Mouse (Mus musculus) midbrain, embryonic 16.5 days (tissue): ENCODE results near the gene Tbx15. TPM values are rescaled to one million over a fixed set of nuclear protein-coding genes. Genes with fewer than 3 reads are reported as not detected.
A peak's percentile ranks its signal among the peaks of the same experiment; 100 is the strongest.

ENCODE experiments used
- ATAC-seq: fragments of 200-750 bp; cut with Nextera tagmentation; 2 replicates; pipeline ENCODE4 v1.8.0; 2017; ENCODE audit warnings: moderate TSS enrichment
- H3K27ac ChIP-seq: fragments of 300-500 bp; sonication (generic); 2 replicates; pipeline ENCODE4 v1.5.1; 2014; ENCODE audit warnings: mild to moderate bottlenecking, low read length, mixed read lengths
- H3K27me3 ChIP-seq: fragments of 300-500 bp; sonication (generic); 2 replicates; pipeline ENCODE4 v1.6.1; 2014; ENCODE audit warnings: low read depth, low read length, mixed read lengths; ENCODE audit not compliant: control insufficient read depth, insufficient read depth
- H3K36me3 ChIP-seq: fragments of 300-500 bp; sonication (generic); 2 replicates; pipeline ENCODE4 v1.6.1; 2014; ENCODE audit warnings: mild to moderate bottlenecking, low read length, moderate library complexity, mixed read lengths; ENCODE audit not compliant: control insufficient read depth, insufficient read depth
- H3K4me1 ChIP-seq: fragments of 300-500 bp; sonication (generic); 2 replicates; pipeline ENCODE4 v1.6.1; 2014; ENCODE audit warnings: mild to moderate bottlenecking, low read length, mixed read lengths; ENCODE audit not compliant: control insufficient read depth, insufficient read depth
- H3K4me2 ChIP-seq: fragments of 300-500 bp; sonication (generic); 2 replicates; pipeline ENCODE4 v1.6.1; 2014; ENCODE audit warnings: mild to moderate bottlenecking, low read length, mixed read lengths
- H3K4me3 ChIP-seq: fragments of 300-500 bp; sonication (generic); 2 replicates; pipeline ENCODE4 v1.5.1; 2014; ENCODE audit warnings: low read depth, mild to moderate bottlenecking, low read length, moderate library complexity, mixed read lengths
- H3K9ac ChIP-seq: fragments of 300-500 bp; sonication (generic); 2 replicates; pipeline ENCODE4 v1.6.1; 2014; ENCODE audit warnings: low read depth, low read length, mixed read lengths
- H3K9me3 ChIP-seq: fragments of 300-500 bp; sonication (generic); replicated peaks from 2 replicates; pipeline ENCODE4 v1.6.1; 2014; ENCODE audit warnings: mild to moderate bottlenecking, low read length, mixed read lengths; ENCODE audit not compliant: control insufficient read depth, poor library complexity, severe bottlenecking
- WGBS: fragments of 180-500 bp; shearing (Covaris S2); extraction: QIAGEN DNeasy Blood & Tissue Kit; methylation state at CpG from one replicate; pipeline ENCODE4 v1.1.7; 2014; 5-methylcytosine and 5-hydroxymethylcytosine counted together
- polyA plus RNA-seq: library from polyadenylated mRNA; unstranded; fragments of >200 nt; fragmentation: Nextera tagmentation; extraction: Ambion mirVana; gene quantifications from 2 replicates; pipeline ENCODE4 v1.2.1, GENCODE M21; 2015

The Tbx15 gene
- polyA plus RNA-seq, result 0.45 and 0.68 TPM in 2 replicates

- Histone ChIP-seq H3K4me2 (no peak within 1 kb of the TSS), H3K4me1 (no peaks in the 10 kb centered on the region), H3K36me3 (no peaks in the 10 kb centered on the region), H3K9me3 (no peaks in the 10 kb centered on the region), H3K4me3 (no peak within 1 kb of the TSS), H3K9ac (no peak within 1 kb of the TSS), H3K27ac (no peak within 1 kb of the TSS), H3K27me3 (peaks cover 74% of the 10 kb centered on the region)
- ATAC-seq, result no peak
- WGBS, result under 1% methylated on average over 18 of the region's 20 CpGs
Measured at GRCm38 (mm10) chr3:99240213-99240720, at the start of gene Tbx15. Tbx15 (plus strand) TSS chr3:99240381.

GRCm38 (mm10) chr3:99193576-99193975 is 46.6 kb upstream of the Tbx15 start:
- Histone ChIP-seq H3K9ac (no peak overlapping the region), H3K4me1 (no peaks in the 10 kb centered on the region), H3K27me3 (no peaks in the 10 kb centered on the region), H3K27ac (no peak overlapping the region), H3K9me3 (no peaks in the 10 kb centered on the region), H3K4me2 (no peak overlapping the region), H3K36me3 (no peaks in the 10 kb centered on the region), H3K4me3 (no peak overlapping the region)
- 75% methylated on average over 4 of the region's 4 CpGs for WGBS
- ATAC-seq, result no peak

GRCm38 (mm10) chr3:99203331-99203730 is 36.9 kb upstream of the Tbx15 start:
- no peak overlapping the region for H3K9ac ChIP-seq
- no peak overlapping the region for H3K4me2 ChIP-seq
- H3K9me3 ChIP-seq, result no peaks in the 10 kb centered on the region
- no peak for ATAC-seq
- no peaks in the 10 kb centered on the region for H3K36me3 ChIP-seq
- H3K27me3 ChIP-seq, result no peaks in the 10 kb centered on the region
- H3K4me1 ChIP-seq, result no peaks in the 10 kb centered on the region
- no peak overlapping the region for H3K27ac ChIP-seq
- H3K4me3 ChIP-seq, result no peak overlapping the region

GRCm38 (mm10) chr3:99208416-99208815 is 31.8 kb upstream of the Tbx15 start:
- H3K4me3 ChIP-seq, result no peak overlapping the region
- no peak overlapping the region for H3K27ac ChIP-seq
- no peak overlapping the region for H3K4me2 ChIP-seq
- no peaks in the 10 kb centered on the region for H3K27me3 ChIP-seq
- ATAC-seq, result no peak
- no peaks in the 10 kb centered on the region for H3K36me3 ChIP-seq
- H3K9ac ChIP-seq, result no peak overlapping the region
- H3K9me3 ChIP-seq, result no peaks in the 10 kb centered on the region
- H3K4me1 ChIP-seq, result peaks cover 6% of the 10 kb centered on the region; the same call in 1 of the 2 replicates
- WGBS, result 83% methylated on average over 1 of the region's 1 CpGs

GRCm38 (mm10) chr3:99211105-99211698 is 29.0 kb upstream of the Tbx15 start:
- H3K9ac ChIP-seq, result no peak overlapping the region
- WGBS, result 34% methylated on average over 14 of the region's 14 CpGs
- peak; percentile 54 for ATAC-seq
- H3K4me2 ChIP-seq, result no peak overlapping the region
- H3K9me3 ChIP-seq, result no peaks in the 10 kb centered on the region
- no peak overlapping the region for H3K27ac ChIP-seq
- H3K4me3 ChIP-seq, result no peak overlapping the region
- H3K27me3 ChIP-seq, result no peaks in the 10 kb centered on the region
- H3K36me3 ChIP-seq, result no peaks in the 10 kb centered on the region
- H3K4me1 ChIP-seq, result peaks cover 6% of the 10 kb centered on the region; the same call in 1 of the 2 replicates

DNA sequence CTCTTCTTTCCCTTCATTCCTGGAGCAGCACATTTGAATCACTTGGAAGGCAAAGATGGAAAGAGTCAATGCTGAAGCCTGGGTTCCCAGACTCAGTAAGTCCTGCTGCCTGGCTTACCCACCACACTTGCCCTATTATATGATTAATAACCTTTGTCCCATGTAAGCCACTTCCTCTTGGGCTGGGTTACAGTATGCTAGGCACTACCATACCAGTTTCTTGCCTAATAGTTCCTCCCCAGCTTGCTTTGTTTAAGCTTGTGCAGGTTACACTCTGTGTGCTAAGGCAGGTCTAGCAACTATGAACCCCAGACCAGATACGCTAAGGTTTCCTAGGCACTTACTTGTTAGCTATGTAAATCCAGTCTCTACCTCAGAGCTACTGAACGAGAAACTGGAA is 12.4 kb upstream of the Tbx15 start:
- Histone ChIP-seq H3K4me1 (no peaks in the 10 kb centered on the region), H3K9me3 (no peaks in the 10 kb centered on the region), H3K9ac (no peak overlapping the region), H3K36me3 (no peaks in the 10 kb centered on the region), H3K27ac (no peak overlapping the region), H3K4me3 (no peak overlapping the region), H3K4me2 (no peak overlapping the region), H3K27me3 (peaks cover 7% of the 10 kb centered on the region)
- ATAC-seq, result no peak
- WGBS, result 72% methylated on average over 2 of the region's 2 CpGs

GRCm38 (mm10) chr3:99233393-99234318 is 6.5 kb upstream of the Tbx15 start:
- 0 out of 2 replicates have a peak overlapping the region, but pooled peaks have one; percentile 1 for H3K4me3 ChIP-seq
- no peak overlapping the region for H3K9ac ChIP-seq
- no peaks in the 10 kb centered on the region for H3K36me3 ChIP-seq
- no peak overlapping the region for H3K27ac ChIP-seq
- H3K4me2 ChIP-seq, result peak overlapping the region; percentile 15; the same call in 1 of the 2 replicates
- H3K9me3 ChIP-seq, result no peaks in the 10 kb centered on the region
- ATAC-seq, result peak; percentile 43; the same call in 1 of the 2 replicates
- peaks cover 54% of the 10 kb centered on the region for H3K27me3 ChIP-seq
- no peaks in the 10 kb centered on the region for H3K4me1 ChIP-seq
- 8% methylated on average over 20 of the region's 20 CpGs for WGBS

GRCm38 (mm10) chr3:99234319-99234869 is 5.8 kb upstream of the Tbx15 start:
- Histone ChIP-seq H3K9me3 (no peaks in the 10 kb centered on the region), H3K4me2 (peak overlapping the region; percentile 15; the same call in 1 of the 2 replicates), H3K27me3 (peaks cover 61% of the 10 kb centered on the region), H3K4me1 (no peaks in the 10 kb centered on the region), H3K36me3 (no peaks in the 10 kb centered on the region), H3K4me3 (0 out of 2 replicates have a peak overlapping the region, but pooled peaks have one; percentile 1), H3K27ac (no peak overlapping the region), H3K9ac (no peak overlapping the region)
- ATAC-seq, result 0 out of 2 replicates have a peak, but pooled peaks have one; percentile 36
- 4% methylated on average over 17 of the region's 17 CpGs for WGBS
